Mouse (Mus musculus) thymus, adult 2 months (tissue): ENCODE data around the gene Fars2.

Source experiments
- CTCF ChIP-seq: fragments of 200-500 bp; IDR thresholded peaks from 2 replicates; pipeline ENCODE4 v1.5.1; 2012; ENCODE audit warnings: mild to moderate bottlenecking, control low read depth, low read length, moderate library complexity, borderline replicate concordance; ENCODE audit not compliant: control insufficient read depth, poor library complexity, insufficient read depth; ENCODE audit errors: extremely low read depth
- POLR2A ChIP-seq: fragments of 200-500 bp; IDR thresholded peaks from 2 replicates; pipeline ENCODE4 v1.6.1; 2012; ENCODE audit warnings: mild to moderate bottlenecking, low read length, control low read depth, moderate library complexity; ENCODE audit not compliant: control insufficient read depth, poor library complexity, insufficient read depth; ENCODE audit errors: extremely low read depth

GRCm38 (mm10) chr13:36463669-36464068, 346.5 kb downstream of the Fars2 start:
- no peak for TF ChIP-seq CTCF
- TF ChIP-seq POLR2A = no peak
